Mouse (Mus musculus) stomach, postnatal 0 days (tissue): ENCODE results near the gene Mettl26. TPM values are rescaled to one million over a fixed set of nuclear protein-coding genes. Genes with fewer than 3 reads are reported as not detected.

Experiments
- ATAC-seq: fragments of 200-750 bp; cut with Nextera tagmentation; 2 replicates; pipeline ENCODE4 v1.8.0; 2017; ENCODE audit not compliant: low FRiP score, low TSS enrichment
- DNase-seq: peaks from one replicate; pipeline ENCODE4 v3.0.0-alpha.2; 2016; ENCODE audit warnings: low spot score
- H3K27ac ChIP-seq: fragments of 300-500 bp; sonication (generic); replicated peaks from 2 replicates; pipeline ENCODE4 v1.5.1; 2014; ENCODE audit warnings: mild to moderate bottlenecking, control low read depth
- H3K27me3 ChIP-seq: fragments of 300-500 bp; sonication (generic); 2 replicates; pipeline ENCODE4 v1.6.1; 2014; ENCODE audit warnings: low read length; ENCODE audit not compliant: control insufficient read depth, insufficient read depth
- H3K36me3 ChIP-seq: fragments of 300-500 bp; sonication (generic); 2 replicates; pipeline ENCODE4 v1.6.1; 2014; ENCODE audit warnings: low read length, mixed read lengths; ENCODE audit not compliant: control insufficient read depth, insufficient read depth
- H3K4me1 ChIP-seq: fragments of 300-500 bp; sonication (generic); replicated peaks from 2 replicates; pipeline ENCODE4 v1.6.1; 2014; ENCODE audit warnings: antibody characterized with exemption; ENCODE audit not compliant: control insufficient read depth, insufficient read depth
- H3K4me2 ChIP-seq: fragments of 300-500 bp; sonication (generic); replicated peaks from 2 replicates; pipeline ENCODE4 v1.6.1; 2014; ENCODE audit warnings: low read depth, mild to moderate bottlenecking, control low read depth, moderate library complexity
- H3K4me3 ChIP-seq: fragments of 300-500 bp; sonication (generic); 2 replicates; pipeline ENCODE4 v1.5.1; 2014; ENCODE audit warnings: low read depth, low read length, control low read depth
- H3K9ac ChIP-seq: fragments of 300-500 bp; sonication (generic); 2 replicates; pipeline ENCODE4 v1.6.1; 2014; ENCODE audit warnings: mild to moderate bottlenecking, low read length, control low read depth, mixed read lengths
- H3K9me3 ChIP-seq: fragments of 300-500 bp; sonication (generic); 2 replicates; pipeline ENCODE4 v1.6.1; 2016; ENCODE audit warnings: low read length; ENCODE audit not compliant: control insufficient read depth
- CTCF ChIP-seq: IDR thresholded peaks from 2 replicates; pipeline ENCODE4 v1.5.1; 2016; ENCODE audit warnings: antibody characterized with exemption, low read depth, mild to moderate bottlenecking, moderate library complexity
- EP300 ChIP-seq: optimal IDR thresholded peaks from 2 replicates; pipeline ENCODE3; 2016; ENCODE audit warnings: antibody characterized with exemption
- WGBS: fragments of 180-500 bp; shearing (Covaris S2); extraction: QIAGEN DNeasy Blood & Tissue Kit; methylation state at CpG from one replicate; pipeline ENCODE4 v1.1.7; 2014; 5-methylcytosine and 5-hydroxymethylcytosine counted together
- polyA plus RNA-seq: library from polyadenylated mRNA; unstranded; fragments of >200 nt; fragmentation: Nextera tagmentation; extraction: Ambion mirVana; gene quantifications from 2 replicates; pipeline ENCODE4 v1.2.1, GENCODE M21; 2015

The Mettl26 gene
- polyA plus RNA-seq, 1 experiment from 2014 or later: 52.9 TPM

GRCm38 (mm10) chr17:25840519-25840918, 34.4 kb upstream of the Mettl26 start:
- H3K9ac ChIP-seq: no peak overlapping the region
- H3K4me1 ChIP-seq: peaks cover 11% of the 10 kb centered on the region
- H3K9me3 ChIP-seq: no peaks in the 10 kb centered on the region
- H3K27me3 ChIP-seq: no peaks in the 10 kb centered on the region
- H3K36me3 ChIP-seq: peaks cover 33% of the 10 kb centered on the region
- H3K4me2 ChIP-seq: no peak overlapping the region
- H3K4me3 ChIP-seq: no peak overlapping the region
- DNase-seq: no peak
- WGBS: 92% methylated on average over 6 of the region's 6 CpGs
- H3K27ac ChIP-seq: no peak overlapping the region
- TF ChIP-seq CTCF: no peak
- TF ChIP-seq EP300: no peak
- no peak for ATAC-seq

GRCm38 (mm10) chr17:25841117-25841880, 33.6 kb upstream of the Mettl26 start, which contains the start of gene Gm20683:
TSS of gene Gm20683 (minus strand) at chr17:25841763.
- Histone ChIP-seq H3K27me3 (no peaks in the 10 kb centered on the region), H3K36me3 (peaks cover 33% of the 10 kb centered on the region), H3K27ac (no peak within 1 kb of the TSS), H3K9me3 (no peaks in the 10 kb centered on the region), H3K9ac (no peak within 1 kb of the TSS), H3K4me1 (peaks cover 8% of the 10 kb centered on the region), H3K4me3 (no peak within 1 kb of the TSS), H3K4me2 (no peak within 1 kb of the TSS)
- ATAC-seq (no peak), DNase-seq (no peak)
- TF ChIP-seq EP300 (no peak), CTCF (no peak)
- 93% methylated on average over 22 of the region's 22 CpGs for WGBS

- Histone ChIP-seq H3K36me3 (peaks cover 33% of the 10 kb centered on the region), H3K9ac (no peak overlapping the region), H3K4me1 (no peaks in the 10 kb centered on the region; the same call in 1 of the 2 replicates), H3K27ac (no peak overlapping the region), H3K9me3 (no peaks in the 10 kb centered on the region), H3K4me3 (no peak overlapping the region), H3K27me3 (no peaks in the 10 kb centered on the region), H3K4me2 (no peak overlapping the region)
- no peak for TF ChIP-seq CTCF
- no peak for TF ChIP-seq EP300
- 82% methylated on average over 3 of the region's 3 CpGs for WGBS
- ATAC-seq (no peak), DNase-seq (no peak)
Observed at GRCm38 (mm10) chr17:25842509-25842908, 32.4 kb upstream of the Mettl26 start.

- DNase-seq (no peak), ATAC-seq (no peak)
- TF ChIP-seq CTCF (no peak), EP300 (no peak)
- H3K4me2 ChIP-seq: peak overlapping the region; percentile 20
- peak overlapping the region; percentile 86 for H3K9ac ChIP-seq
- no peaks in the 10 kb centered on the region for H3K27me3 ChIP-seq
- H3K4me3 ChIP-seq: peak overlapping the region; percentile 83
- no peaks in the 10 kb centered on the region for H3K9me3 ChIP-seq
- 78% methylated on average over 4 of the region's 4 CpGs for WGBS
- peaks cover 29% of the 10 kb centered on the region for H3K36me3 ChIP-seq
- no peak overlapping the region for H3K27ac ChIP-seq
- no peaks in the 10 kb centered on the region; the same call in 1 of the 2 replicates for H3K4me1 ChIP-seq
Observed at GRCm38 (mm10) chr17:25843122-25843521, 31.8 kb upstream of the Mettl26 start.

DNA sequence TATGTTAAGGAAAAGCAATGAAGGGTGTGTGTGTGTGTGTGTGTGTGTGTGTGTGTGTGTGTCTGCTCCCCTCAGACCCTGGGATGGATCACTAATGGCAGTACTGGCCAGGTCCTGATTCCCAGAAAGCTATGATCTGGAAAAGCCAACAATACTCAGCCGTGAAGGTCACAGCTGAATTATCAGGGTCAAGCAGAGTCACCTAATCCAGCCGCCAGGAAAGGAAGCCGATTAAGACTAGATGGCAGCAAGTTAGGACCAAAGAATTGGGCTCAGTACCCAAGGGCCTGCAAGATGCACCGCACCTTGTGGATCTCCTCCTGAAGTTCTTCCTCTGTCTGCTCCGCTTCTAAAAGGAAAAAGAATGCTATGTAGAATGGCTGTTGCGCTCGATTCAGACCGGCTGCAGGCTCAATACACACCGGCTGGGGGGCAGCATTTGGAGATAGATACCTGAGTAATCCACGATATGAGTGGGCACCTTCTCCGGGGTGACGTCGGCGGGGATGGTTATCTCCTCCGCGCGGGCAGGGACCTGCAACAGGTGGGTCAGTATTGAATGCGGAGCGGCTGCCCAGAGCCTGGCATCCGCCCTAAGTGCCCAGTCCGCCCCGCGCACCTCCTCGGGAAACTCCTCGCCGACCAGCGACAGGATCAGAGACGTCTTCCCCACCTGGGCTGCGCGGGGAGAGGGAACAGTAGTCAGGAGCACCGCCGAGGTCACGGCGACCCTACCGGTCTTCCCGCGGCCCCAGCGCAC, 31.1 kb upstream of the Mettl26 start:
- H3K27ac ChIP-seq: peak overlapping the region; percentile 87
- 2% methylated on average over 32 of the region's 38 CpGs for WGBS
- ATAC-seq (peak; percentile 24), DNase-seq (no peak)
- peaks cover 29% of the 10 kb centered on the region for H3K36me3 ChIP-seq
- no peaks in the 10 kb centered on the region; the same call in 1 of the 2 replicates for H3K4me1 ChIP-seq
- H3K27me3 ChIP-seq: no peaks in the 10 kb centered on the region
- TF ChIP-seq CTCF (no peak), EP300 (no peak)
- peak overlapping the region; percentile 83 for H3K4me3 ChIP-seq
- H3K9ac ChIP-seq: peak overlapping the region; percentile 86
- H3K4me2 ChIP-seq: peak overlapping the region; percentile 92
- H3K9me3 ChIP-seq: no peaks in the 10 kb centered on the region
